Mouse (Mus musculus): ENCODE measurements around the gene Bpnt1. TPM values are rescaled to one million over a fixed set of nuclear protein-coding genes. Genes with fewer than 3 reads are reported as not detected.

Gene Bpnt1
- total and polyA plus RNA-seq, 3 experiments = 22.0 to 29.1 TPM; not detected in 1

- peak; percentile 49 for DNase-seq (ENCODE audit: low read depth, low spot score)
- TF ChIP-seq RCOR1 (IDR thresholded peaks at IDR 0.05; ENCODE audit: low read depth, low read length) = no peak
- peak in 2 of 3 experiments; percentile 28 to 32; a peak in 2 of 6 replicates for TF ChIP-seq CTCF (IDR thresholded peaks at IDR 0.05 in 2 of 3, conservative IDR thresholded peaks at IDR 0.05 in 1 of 3; ENCODE audit: control insufficient read depth in 1 of 3, insufficient read depth in 1 of 3, low read depth in 2 of 3, low read length in 3 of 3, poor library complexity in 1 of 3, severe bottlenecking in 1 of 3)
- TF ChIP-seq MYC (IDR thresholded peaks at IDR 0.05; ENCODE audit: low read depth, low read length) = peak; percentile 89
- peak; percentile 14; the same call in 1 of the 2 replicates for TF ChIP-seq TBP (IDR thresholded peaks at IDR 0.05; ENCODE audit: low read depth, low read length)
- no peak for TF ChIP-seq CHD2 (IDR thresholded peaks at IDR 0.05; ENCODE audit: low read length)
- 0 out of 2 replicates have a peak, but pooled peaks have one; percentile 13 for TF ChIP-seq MAX (IDR thresholded peaks at IDR 0.05; ENCODE audit: low read length)
- TF ChIP-seq MXI1 (IDR thresholded peaks at IDR 0.05; ENCODE audit: low read depth, low read length) = peak; percentile 47; the same call in 1 of the 2 replicates
- no peak for TF ChIP-seq SIN3A (IDR thresholded peaks at IDR 0.05; ENCODE audit: low read length)
- peak; percentile 77 for TF ChIP-seq ZNF384 (IDR thresholded peaks at IDR 0.05; ENCODE audit: low read depth, low read length)
- TF ChIP-seq HCFC1 (IDR thresholded peaks at IDR 0.05; ENCODE audit: low read depth, low read length) = no peak
- no peak for TF ChIP-seq JUND (IDR thresholded peaks at IDR 0.05; ENCODE audit: low read depth, low read length)
- no peak for TF ChIP-seq NRF1 (IDR thresholded peaks at IDR 0.05; ENCODE audit: insufficient read depth, low read depth, low read length, poor library complexity, severe bottlenecking)
- TF ChIP-seq UBTF (IDR thresholded peaks at IDR 0.05; ENCODE audit: borderline replicate concordance, insufficient read depth, low read depth, low read length) = no peak
- no peak for TF ChIP-seq RAD21 (IDR thresholded peaks at IDR 0.05; ENCODE audit: low read depth, low read length)
- Histone ChIP-seq H3K4me1 (ENCODE audit: control insufficient read depth in 1 of 2, insufficient read depth in 2 of 2, low read length in 2 of 2) (peaks cover 2 to 11% of the 10 kb centered on the region in 2 experiments; a peak in 2 of 4 replicates), H3K36me3 (ENCODE audit: control insufficient read depth in 1 of 2, insufficient read depth in 2 of 2, low read length in 2 of 2) (peaks cover 0 to 10% of the 10 kb centered on the region in 2 experiments; a peak in 3 of 4 replicates), H3K4me3 (ENCODE audit: control insufficient read depth in 1 of 2, insufficient read depth in 1 of 2, low read depth in 2 of 2, low read length in 2 of 2) (peak overlapping the region; percentile 81 to 84), H3K27me3 (ENCODE audit: control insufficient read depth in 1 of 2, insufficient read depth in 2 of 2, low read length in 2 of 2) (no peaks in the 10 kb centered on the region), H3K79me2 (ENCODE audit: control insufficient read depth, insufficient read depth, low read length, poor library complexity) (peaks cover 9% of the 10 kb centered on the region), H3K9ac (ENCODE audit: control insufficient read depth, low read depth, low read length, poor library complexity, severe bottlenecking) (peak overlapping the region; percentile 83), H3K27ac (ENCODE audit: control insufficient read depth, low read depth, low read length) (peak overlapping the region; percentile 28; the same call in 1 of the 2 replicates), H3K9me3 (replicated peaks; ENCODE audit: insufficient read depth, low read length) (no peaks in the 10 kb centered on the region)
Observed at GRCm38 (mm10) chr1:185331364-185331763, 585 bp upstream of the Bpnt1 start.

GRCm38 (mm10) chr1:185333651-185334050 lies 1.7 kb downstream of the Bpnt1 start:
- no peak for DNase-seq (ENCODE audit: low read depth, low spot score)
- H3K4me3 ChIP-seq (ENCODE audit: control insufficient read depth in 1 of 2, insufficient read depth in 1 of 2, low read depth in 2 of 2, low read length in 2 of 2) = no peak overlapping the region
- H3K27ac ChIP-seq (ENCODE audit: control insufficient read depth, low read depth, low read length) = no peak overlapping the region
- H3K27me3 ChIP-seq (ENCODE audit: control insufficient read depth in 1 of 2, insufficient read depth in 2 of 2, low read length in 2 of 2) = no peaks in the 10 kb centered on the region
- peaks cover 2 to 11% of the 10 kb centered on the region in 2 experiments; a peak in 2 of 4 replicates for H3K4me1 ChIP-seq (ENCODE audit: control insufficient read depth in 1 of 2, insufficient read depth in 2 of 2, low read length in 2 of 2)
- H3K9ac ChIP-seq (ENCODE audit: control insufficient read depth, low read depth, low read length, poor library complexity, severe bottlenecking) = no peak overlapping the region
- peaks cover 6% of the 10 kb centered on the region for H3K79me2 ChIP-seq (ENCODE audit: control insufficient read depth, insufficient read depth, low read length, poor library complexity)
- TF ChIP-seq ZMIZ1 (IDR thresholded peaks at IDR 0.05; ENCODE audit: low read depth, low read length) = no peak
- TF ChIP-seq EP300 (IDR thresholded peaks at IDR 0.05; ENCODE audit: low read depth in 1 of 2, low read length in 2 of 2) = no peak
- no peak for TF ChIP-seq MYC (IDR thresholded peaks at IDR 0.05; ENCODE audit: low read depth, low read length)
- TF ChIP-seq NELFE (IDR thresholded peaks at IDR 0.05; ENCODE audit: low read depth, low read length) = no peak
- peaks cover 0 to 9% of the 10 kb centered on the region in 2 experiments; a peak in 2 of 4 replicates for H3K36me3 ChIP-seq (ENCODE audit: control insufficient read depth in 1 of 2, insufficient read depth in 2 of 2, low read length in 2 of 2)
- H3K9me3 ChIP-seq (replicated peaks; ENCODE audit: insufficient read depth, low read length) = no peaks in the 10 kb centered on the region
